Mouse (Mus musculus) stomach, embryonic 15.5 days (tissue): ENCODE results near the gene Ccnf. TPM values are rescaled to one million over a fixed set of nuclear protein-coding genes. Genes with fewer than 3 reads are reported as not detected.

ENCODE experiments used
- ATAC-seq: fragments of 200-750 bp; cut with Nextera tagmentation; 2 replicates; pipeline ENCODE4 v1.8.0; 2017; ENCODE audit warnings: low read depth, moderate number of reproducible peaks, moderate TSS enrichment; ENCODE audit not compliant: insufficient read depth, low FRiP score
- H3K27ac ChIP-seq: fragments of 300-500 bp; sonication (generic); 2 replicates; pipeline ENCODE4 v1.5.1; 2015; ENCODE audit warnings: mild to moderate bottlenecking, inconsistent platforms
- H3K27me3 ChIP-seq: fragments of 300-500 bp; sonication (generic); replicated peaks from 2 replicates; pipeline ENCODE4 v1.6.1; 2015; ENCODE audit warnings: inconsistent platforms
- H3K36me3 ChIP-seq: fragments of 300-500 bp; sonication (generic); 2 replicates; pipeline ENCODE4 v1.6.1; 2015; ENCODE audit warnings: inconsistent platforms
- H3K4me1 ChIP-seq: fragments of 300-500 bp; sonication (generic); 2 replicates; pipeline ENCODE4 v1.6.1; 2015; ENCODE audit warnings: inconsistent platforms
- H3K4me2 ChIP-seq: fragments of 300-500 bp; sonication (generic); 2 replicates; pipeline ENCODE4 v1.6.1; 2015; ENCODE audit warnings: mild to moderate bottlenecking, inconsistent platforms
- H3K4me3 ChIP-seq: fragments of 300-500 bp; sonication (generic); replicated peaks from 2 replicates; pipeline ENCODE4 v1.5.1; 2015; ENCODE audit warnings: inconsistent platforms
- H3K9ac ChIP-seq: fragments of 300-500 bp; sonication (generic); 2 replicates; pipeline ENCODE4 v1.6.1; 2015; ENCODE audit warnings: inconsistent platforms
- H3K9me3 ChIP-seq: fragments of 300-500 bp; sonication (generic); 2 replicates; pipeline ENCODE4 v1.6.1; 2016; ENCODE audit warnings: inconsistent platforms
- WGBS: fragments of 180-500 bp; shearing (Covaris S2); methylation state at CpG from one replicate; pipeline ENCODE4 v1.1.7; 2015; 5-methylcytosine and 5-hydroxymethylcytosine counted together
- polyA plus RNA-seq: library from polyadenylated mRNA; unstranded; fragments of >200 nt; fragmentation: Nextera tagmentation; extraction: Ambion mirVana; gene quantifications from 2 replicates; pipeline ENCODE4 v1.2.1, GENCODE M21; 2015

Gene Ccnf
- polyA plus RNA-seq = 54.2 and 55.0 TPM in 2 replicates

DNA sequence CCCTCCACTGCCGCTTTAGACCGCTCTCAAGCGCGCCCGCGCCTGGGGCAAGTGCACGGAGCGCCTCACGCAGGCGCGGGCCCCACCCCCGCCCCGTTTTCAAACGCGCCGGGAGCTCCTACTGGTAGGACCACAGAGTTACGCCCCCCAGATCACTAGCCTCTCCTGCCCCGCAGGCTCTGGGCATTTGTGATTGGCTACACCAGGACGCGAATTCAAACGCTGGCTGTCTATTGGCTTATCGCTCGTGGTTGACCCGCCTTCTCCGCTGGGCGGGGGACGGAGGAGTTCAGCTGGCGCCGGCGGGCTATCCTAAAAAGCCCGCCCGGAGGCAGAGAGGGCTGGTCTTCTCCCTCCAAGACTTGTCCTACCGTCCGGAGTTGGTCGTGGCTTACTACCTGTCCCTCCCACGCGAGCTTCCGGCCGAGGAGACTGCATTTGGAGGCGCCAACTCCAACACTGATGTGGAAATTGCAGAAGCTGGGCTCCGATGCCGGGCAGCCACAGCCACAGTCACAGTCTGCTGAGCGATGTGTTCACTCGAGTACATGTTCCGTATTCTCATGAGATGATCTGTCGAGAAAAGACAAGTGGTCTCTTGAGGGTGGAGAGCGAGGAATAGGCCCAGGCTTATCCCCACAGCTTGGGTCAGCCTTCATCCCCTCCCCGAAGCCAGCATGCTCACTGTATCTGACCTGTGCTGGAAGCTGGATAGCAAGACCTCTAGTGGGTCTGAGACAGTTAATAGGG, at the start of gene Ccnf:
Ccnf (minus strand) TSS at position 165 of the 750 bp plus-strand sequence.
- peak; percentile 100 for ATAC-seq
- Histone ChIP-seq H3K27ac (peak within 1 kb of the TSS; percentile 81), H3K4me3 (peak within 1 kb of the TSS; percentile 82), H3K36me3 (peaks cover 16% of the 10 kb centered on the region), H3K4me1 (peaks cover 13% of the 10 kb centered on the region), H3K9me3 (no peaks in the 10 kb centered on the region), H3K27me3 (no peaks in the 10 kb centered on the region), H3K9ac (peak within 1 kb of the TSS; percentile 64), H3K4me2 (peak within 1 kb of the TSS; percentile 73)
- under 1% methylated on average over 48 of the region's 48 CpGs for WGBS

DNA sequence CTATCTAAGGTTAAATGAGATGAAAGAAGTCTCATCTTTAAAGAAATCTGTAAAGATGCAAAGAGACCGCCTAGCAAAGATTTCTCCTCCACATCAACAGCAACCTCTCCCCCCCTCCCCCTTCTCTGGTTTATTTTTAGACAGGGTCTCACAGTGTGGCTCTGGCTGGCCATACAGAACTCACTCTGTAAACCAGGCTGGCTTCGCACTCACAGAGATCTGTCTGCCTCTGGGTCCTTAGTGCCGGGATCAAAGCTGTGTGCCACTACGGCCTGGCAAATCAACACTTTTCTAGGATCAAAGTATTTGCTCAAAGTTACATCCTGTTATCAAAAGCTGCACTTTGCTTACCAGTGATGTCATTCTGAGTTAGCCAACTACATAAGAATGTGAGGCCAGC, 49.4 kb upstream of the Ccnf start:
- Histone ChIP-seq H3K27ac (no peak overlapping the region), H3K36me3 (no peaks in the 10 kb centered on the region), H3K27me3 (no peaks in the 10 kb centered on the region), H3K4me2 (no peak overlapping the region), H3K4me1 (no peaks in the 10 kb centered on the region), H3K9me3 (no peaks in the 10 kb centered on the region), H3K9ac (no peak overlapping the region), H3K4me3 (no peak overlapping the region)
- ATAC-seq = no peak
- 63% methylated on average over 4 of the region's 4 CpGs for WGBS

DNA sequence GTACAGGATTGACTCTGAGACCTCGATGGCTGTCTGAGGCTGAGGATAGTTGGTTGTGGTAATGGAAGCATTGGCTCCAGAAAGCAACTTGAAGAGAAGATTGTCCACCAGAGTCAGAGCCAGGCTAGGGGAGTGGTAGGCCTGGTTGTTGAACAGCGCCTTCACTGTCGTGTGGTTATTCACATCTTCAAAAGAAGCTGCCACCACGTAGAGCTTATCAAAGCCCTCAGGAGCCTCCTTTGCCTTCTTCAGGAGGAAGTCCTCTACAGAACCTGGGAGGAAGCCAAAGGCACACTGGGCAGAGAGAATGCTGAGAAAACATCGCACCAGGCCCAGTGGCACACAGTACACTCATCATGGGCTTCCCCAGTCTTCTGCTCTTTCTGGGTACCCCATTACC, 38.1 kb upstream of the Ccnf start:
- Histone ChIP-seq H3K4me2 (no peak overlapping the region), H3K4me1 (no peaks in the 10 kb centered on the region), H3K9ac (no peak overlapping the region), H3K27ac (no peak overlapping the region), H3K36me3 (no peaks in the 10 kb centered on the region), H3K4me3 (no peak overlapping the region), H3K27me3 (no peaks in the 10 kb centered on the region), H3K9me3 (no peaks in the 10 kb centered on the region)
- no peak for ATAC-seq
- WGBS = 79% methylated on average over 5 of the region's 5 CpGs

DNA sequence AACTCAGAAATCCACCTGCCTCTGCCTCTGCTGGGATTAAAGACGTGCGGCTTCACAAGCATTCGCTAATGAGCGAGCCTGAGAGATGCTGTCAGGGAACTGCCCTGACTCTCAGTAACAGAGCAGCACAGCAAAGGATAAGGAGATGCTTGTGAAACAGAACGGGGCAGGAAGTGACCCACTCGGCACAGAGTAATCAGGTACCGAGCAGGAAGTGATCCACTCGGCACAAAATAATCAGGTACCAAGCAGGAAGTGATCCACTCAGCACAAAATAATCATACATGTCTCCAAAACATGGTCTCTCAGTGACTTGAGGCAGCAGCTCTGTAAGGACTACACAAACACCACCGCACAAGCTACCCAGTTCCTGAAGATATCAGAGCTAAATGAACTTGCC, 37.2 kb upstream of the Ccnf start:
- Histone ChIP-seq H3K4me2 (no peak overlapping the region), H3K27me3 (no peaks in the 10 kb centered on the region), H3K4me1 (no peaks in the 10 kb centered on the region), H3K9ac (no peak overlapping the region), H3K4me3 (no peak overlapping the region), H3K9me3 (no peaks in the 10 kb centered on the region), H3K36me3 (no peaks in the 10 kb centered on the region), H3K27ac (no peak overlapping the region)
- ATAC-seq = no peak
- WGBS = 78% methylated on average over 9 of the region's 9 CpGs

DNA sequence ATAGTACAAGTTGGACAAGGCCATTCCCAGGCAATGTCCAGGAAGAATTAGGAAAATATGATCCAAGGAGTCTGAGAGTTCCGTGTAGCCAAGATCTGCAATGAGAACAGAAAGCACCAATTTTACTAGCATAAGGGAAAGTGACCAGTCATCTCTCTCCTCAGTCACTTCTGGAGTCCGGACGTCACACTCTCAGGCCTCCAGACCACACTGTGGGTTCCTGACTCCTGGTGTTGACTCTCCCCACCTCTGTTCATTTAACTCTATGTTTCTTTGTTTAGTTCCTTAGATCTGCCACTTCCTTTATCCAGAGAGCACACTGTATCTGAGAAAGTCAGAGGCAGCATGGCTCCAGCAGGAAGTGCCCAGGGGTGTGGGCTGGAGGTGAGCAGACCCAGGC, 34.4 kb upstream of the Ccnf start:
- H3K4me1 ChIP-seq = no peaks in the 10 kb centered on the region
- 54% methylated on average over 3 of the region's 3 CpGs for WGBS
- no peak overlapping the region for H3K27ac ChIP-seq
- no peaks in the 10 kb centered on the region for H3K36me3 ChIP-seq
- ATAC-seq = no peak
- no peak overlapping the region for H3K4me2 ChIP-seq
- H3K4me3 ChIP-seq = no peak overlapping the region
- H3K9ac ChIP-seq = no peak overlapping the region
- no peaks in the 10 kb centered on the region for H3K27me3 ChIP-seq
- no peaks in the 10 kb centered on the region for H3K9me3 ChIP-seq

DNA sequence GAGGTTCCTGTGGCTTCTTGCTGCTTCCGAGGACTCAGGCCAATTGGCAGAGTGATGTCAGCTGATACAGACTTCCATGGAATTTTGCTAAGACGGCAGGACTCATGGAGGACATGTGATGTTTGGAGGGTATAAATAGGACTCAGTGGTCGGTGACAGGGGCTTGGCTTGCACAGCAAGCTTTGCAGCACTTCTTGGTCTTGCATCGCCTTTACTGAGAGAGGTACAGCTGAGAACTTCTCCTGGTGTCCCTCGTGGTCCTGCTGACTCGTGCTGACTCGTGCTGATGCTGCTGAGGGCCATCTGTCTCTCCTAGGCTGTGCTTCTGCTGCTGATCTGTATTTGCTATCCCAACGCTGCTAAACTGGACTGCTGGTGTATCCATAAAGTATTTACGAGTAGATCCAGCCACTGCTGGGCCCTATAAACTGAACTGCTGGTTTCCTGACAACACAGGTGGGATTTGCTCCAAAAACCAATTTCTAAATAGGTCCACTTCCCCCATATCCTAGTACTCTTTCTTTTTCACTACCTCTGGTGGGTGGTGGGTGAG, 32.1 kb upstream of the Ccnf start:
- no peaks in the 10 kb centered on the region for H3K36me3 ChIP-seq
- WGBS = 63% methylated on average over 9 of the region's 9 CpGs
- no peak overlapping the region for H3K27ac ChIP-seq
- H3K9ac ChIP-seq = no peak overlapping the region
- ATAC-seq = no peak
- no peak overlapping the region for H3K4me2 ChIP-seq
- H3K27me3 ChIP-seq = no peaks in the 10 kb centered on the region
- H3K4me1 ChIP-seq = no peaks in the 10 kb centered on the region
- H3K4me3 ChIP-seq = no peak overlapping the region
- no peaks in the 10 kb centered on the region for H3K9me3 ChIP-seq

DNA sequence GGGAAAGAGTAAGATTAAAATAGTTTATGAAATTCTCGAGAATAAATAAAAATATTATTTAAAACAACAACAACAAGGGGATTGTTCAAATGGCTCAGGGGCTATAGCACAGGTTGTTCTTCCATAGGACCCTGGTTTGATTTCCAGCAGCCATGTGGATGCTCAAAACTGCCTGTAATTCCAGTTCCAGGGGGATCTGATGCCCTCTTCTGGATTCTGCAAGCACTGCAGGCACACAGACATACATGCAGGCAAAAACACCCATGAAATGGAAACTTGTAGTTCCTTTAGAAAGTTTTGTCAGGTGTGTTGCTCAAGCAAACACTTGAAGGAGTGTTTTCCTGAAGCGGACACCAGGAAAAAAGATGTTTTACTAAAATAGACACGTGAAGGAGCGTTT, 31.4 kb upstream of the Ccnf start:
- no peaks in the 10 kb centered on the region for H3K4me1 ChIP-seq
- no peak overlapping the region for H3K4me3 ChIP-seq
- WGBS = 68% methylated on average over 4 of the region's 4 CpGs
- no peak overlapping the region for H3K4me2 ChIP-seq
- H3K27ac ChIP-seq = no peak overlapping the region
- no peaks in the 10 kb centered on the region for H3K9me3 ChIP-seq
- H3K9ac ChIP-seq = no peak overlapping the region
- no peaks in the 10 kb centered on the region for H3K27me3 ChIP-seq
- no peaks in the 10 kb centered on the region for H3K36me3 ChIP-seq
- ATAC-seq = no peak

DNA sequence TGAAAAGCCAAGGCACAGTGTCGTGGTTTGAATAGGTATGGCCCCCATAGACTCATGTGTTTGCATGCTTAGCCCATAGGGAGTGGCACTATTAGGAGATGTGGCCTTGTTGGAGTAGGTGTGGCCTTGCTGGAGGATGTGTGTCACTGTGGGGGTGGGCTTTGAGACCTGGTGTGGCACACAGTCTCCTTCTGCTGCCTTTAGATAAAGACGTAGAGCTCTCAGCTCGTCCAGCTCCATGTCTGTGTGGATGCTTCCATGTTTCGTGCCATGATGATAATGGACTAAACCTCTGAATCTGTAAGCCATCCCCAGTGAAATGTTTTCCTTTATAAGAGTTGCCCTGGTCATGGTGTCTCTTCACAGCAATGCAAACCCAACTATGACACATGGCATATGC, 28.6 kb upstream of the Ccnf start:
- no peak for ATAC-seq
- H3K4me1 ChIP-seq = no peaks in the 10 kb centered on the region
- H3K27me3 ChIP-seq = no peaks in the 10 kb centered on the region
- no peaks in the 10 kb centered on the region for H3K9me3 ChIP-seq
- no peak overlapping the region for H3K4me2 ChIP-seq
- H3K9ac ChIP-seq = no peak overlapping the region
- no peaks in the 10 kb centered on the region for H3K36me3 ChIP-seq
- H3K4me3 ChIP-seq = no peak overlapping the region
- WGBS = 78% methylated on average over 4 of the region's 4 CpGs
- H3K27ac ChIP-seq = no peak overlapping the region

DNA sequence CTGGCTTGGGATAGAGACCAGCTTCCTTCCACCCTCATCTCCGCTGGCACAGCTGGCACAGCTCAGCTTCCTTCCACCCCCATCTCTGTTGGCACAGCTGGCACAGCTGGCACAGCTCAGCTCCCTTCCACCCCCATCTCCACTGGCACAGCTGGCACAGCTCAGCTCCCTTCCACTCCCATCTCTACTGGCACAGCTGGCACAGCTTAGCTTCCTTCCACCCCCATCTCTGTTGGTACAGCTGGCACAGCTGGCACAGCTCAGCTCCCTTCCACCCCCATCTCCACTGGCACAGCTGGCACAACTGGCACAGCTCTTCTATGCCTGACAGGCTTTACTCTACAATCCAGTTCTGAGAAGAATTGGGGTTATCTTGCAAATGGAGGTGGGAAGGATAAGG, 15.8 kb upstream of the Ccnf start:
- no peak for ATAC-seq
- Histone ChIP-seq H3K9ac (no peak overlapping the region), H3K36me3 (no peaks in the 10 kb centered on the region), H3K4me1 (no peaks in the 10 kb centered on the region), H3K27ac (no peak overlapping the region), H3K4me3 (no peak overlapping the region), H3K27me3 (no peaks in the 10 kb centered on the region), H3K9me3 (no peaks in the 10 kb centered on the region), H3K4me2 (no peak overlapping the region)
- 81% methylated on average over 1 of the region's 1 CpGs for WGBS

DNA sequence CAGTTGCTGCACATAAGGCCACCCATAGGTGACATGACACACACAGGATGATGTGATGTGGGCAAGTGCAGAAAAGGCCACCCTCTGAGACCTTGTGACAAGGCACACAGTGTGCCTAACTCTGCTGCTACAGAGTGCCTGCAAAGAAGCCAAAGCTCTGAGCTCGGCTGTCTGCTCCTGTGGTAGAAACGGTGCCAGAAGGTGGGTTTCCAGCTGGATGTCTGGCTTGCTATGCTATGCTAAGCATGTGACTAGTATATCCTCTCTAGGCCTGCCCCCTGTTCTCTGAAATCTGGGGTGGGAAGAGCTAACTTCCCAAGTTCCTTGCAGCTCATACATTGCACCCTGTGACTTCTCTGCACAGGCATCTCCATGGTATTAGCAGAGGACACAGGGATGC, 13.5 kb upstream of the Ccnf start:
- 70% methylated on average over 2 of the region's 2 CpGs for WGBS
- H3K4me1 ChIP-seq = no peaks in the 10 kb centered on the region

DNA sequence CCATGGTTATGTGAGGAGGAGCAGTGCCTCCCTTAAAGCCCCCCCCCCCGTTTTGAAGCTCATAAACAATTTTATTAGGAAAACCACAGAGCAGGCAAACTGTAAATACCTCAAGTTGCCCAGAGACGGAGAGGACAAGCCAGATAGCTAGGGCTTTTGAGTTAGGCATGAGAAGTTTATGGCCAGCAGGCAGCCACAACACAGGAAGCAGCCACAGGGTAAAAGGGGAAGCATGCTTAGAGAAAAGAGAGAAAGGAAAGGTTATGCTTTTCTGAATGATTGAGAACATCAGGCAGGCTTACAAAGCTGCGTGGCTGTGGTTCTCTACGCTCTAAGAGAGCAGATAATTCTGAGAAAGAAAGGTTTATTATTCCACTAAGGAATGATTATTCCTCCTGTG, 9.2 kb upstream of the Ccnf start:
- no peak for ATAC-seq
- Histone ChIP-seq H3K36me3 (no peaks in the 10 kb centered on the region), H3K27me3 (no peaks in the 10 kb centered on the region), H3K4me3 (no peak overlapping the region), H3K27ac (no peak overlapping the region), H3K9ac (no peak overlapping the region), H3K4me1 (no peaks in the 10 kb centered on the region), H3K9me3 (no peaks in the 10 kb centered on the region), H3K4me2 (no peak overlapping the region)
- WGBS = 60% methylated on average over 4 of the region's 4 CpGs

More for the DNA sequence above, 13.5 kb upstream of the Ccnf start:
- Histone ChIP-seq H3K9ac (no peak overlapping the region), H3K4me3 (no peak overlapping the region), H3K9me3 (no peaks in the 10 kb centered on the region), H3K36me3 (no peaks in the 10 kb centered on the region), H3K27ac (no peak overlapping the region), H3K4me2 (no peak overlapping the region), H3K27me3 (no peaks in the 10 kb centered on the region)
- no peak for ATAC-seq

DNA sequence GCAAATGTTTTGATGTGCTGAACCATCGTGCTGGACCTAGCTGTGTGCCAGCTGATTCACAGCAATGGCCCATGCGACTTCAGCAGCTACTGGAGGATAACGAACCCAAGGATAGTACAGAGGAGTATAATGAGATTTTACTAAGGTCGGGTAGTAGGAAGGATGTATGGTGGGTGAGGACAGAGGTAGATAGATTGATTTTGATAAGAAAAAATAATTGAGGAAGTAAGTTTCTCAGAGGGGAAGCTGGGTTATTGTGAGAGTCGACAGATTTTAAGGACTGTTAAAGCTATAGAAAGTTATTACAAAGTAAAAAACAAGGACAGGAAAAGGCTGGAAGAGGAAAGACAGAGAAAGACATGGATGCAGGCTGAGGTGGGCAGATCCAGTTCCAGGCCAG, 8.4 kb upstream of the Ccnf start:
- Histone ChIP-seq H3K27ac (no peak overlapping the region), H3K27me3 (no peaks in the 10 kb centered on the region), H3K4me1 (no peaks in the 10 kb centered on the region), H3K36me3 (no peaks in the 10 kb centered on the region), H3K9ac (no peak overlapping the region), H3K9me3 (no peaks in the 10 kb centered on the region), H3K4me2 (no peak overlapping the region), H3K4me3 (no peak overlapping the region)
- ATAC-seq = no peak
- 70% methylated on average over 5 of the region's 5 CpGs for WGBS
